Mouse (Mus musculus): Measurements from ENCODE around the gene Dbil5. TPM values are rescaled to one million over a fixed set of nuclear protein-coding genes. Genes with fewer than 3 reads are reported as not detected.
A peak's percentile ranks its signal among the peaks of the same experiment; 100 is the strongest.

The Dbil5 gene
- polyA plus RNA-seq, 1 experiment from 2014 or later: 0.88 TPM

DNA sequence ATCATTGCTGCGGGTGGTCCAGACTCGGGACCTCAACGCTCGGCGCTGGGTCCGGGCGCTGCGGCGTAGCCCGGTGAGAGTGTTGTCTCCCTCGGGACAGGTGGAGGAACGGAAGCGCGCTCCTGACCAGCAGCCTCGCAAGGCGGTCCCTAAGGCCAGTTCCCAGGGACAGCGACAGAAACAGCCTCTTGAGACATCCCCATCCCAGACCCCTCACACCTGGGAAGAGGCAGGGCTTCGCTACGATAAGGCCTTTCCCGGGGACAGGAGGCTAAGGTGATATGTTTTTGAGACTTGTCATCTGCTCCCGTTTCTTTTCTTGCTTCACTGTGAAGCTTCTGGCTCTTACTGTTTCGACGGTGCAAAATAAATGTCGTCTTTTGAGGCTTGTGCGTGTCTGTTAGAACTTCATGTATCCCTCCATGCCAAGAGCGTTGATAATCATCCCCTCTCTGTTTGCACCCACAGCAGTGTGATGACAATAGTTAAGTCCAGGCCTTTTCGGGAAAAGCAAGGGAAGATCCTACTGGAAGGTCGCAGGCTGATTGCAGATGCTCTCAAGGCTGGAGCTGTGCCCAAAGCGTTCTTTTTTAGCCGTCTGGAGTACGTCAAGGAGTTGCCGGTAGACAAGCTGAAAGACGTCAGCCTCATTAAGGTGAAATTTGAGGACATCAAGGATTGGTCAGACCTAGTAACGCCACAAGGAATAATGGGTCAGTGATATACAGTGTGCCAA is 26.6 kb downstream of the Dbil5 start:
- H3K27me3 ChIP-seq (ENCODE audit: low read depth, poor library complexity, severe bottlenecking): no peaks in the 10 kb centered on the region
- no peak for DNase-seq (ENCODE audit: low spot score)
- WGBS: 6% methylated on average over 34 of the region's 34 CpGs
- no peaks in the 10 kb centered on the region for H3K9me3 ChIP-seq (replicated peaks)
- H3K36me3 ChIP-seq: peaks cover 37% of the 10 kb centered on the region
- peak overlapping the region; percentile 72 for H3K4me3 ChIP-seq
- peaks cover 25% of the 10 kb centered on the region for H3K4me1 ChIP-seq
- H3K27ac ChIP-seq (replicated peaks): peak overlapping the region; percentile 87

DNA sequence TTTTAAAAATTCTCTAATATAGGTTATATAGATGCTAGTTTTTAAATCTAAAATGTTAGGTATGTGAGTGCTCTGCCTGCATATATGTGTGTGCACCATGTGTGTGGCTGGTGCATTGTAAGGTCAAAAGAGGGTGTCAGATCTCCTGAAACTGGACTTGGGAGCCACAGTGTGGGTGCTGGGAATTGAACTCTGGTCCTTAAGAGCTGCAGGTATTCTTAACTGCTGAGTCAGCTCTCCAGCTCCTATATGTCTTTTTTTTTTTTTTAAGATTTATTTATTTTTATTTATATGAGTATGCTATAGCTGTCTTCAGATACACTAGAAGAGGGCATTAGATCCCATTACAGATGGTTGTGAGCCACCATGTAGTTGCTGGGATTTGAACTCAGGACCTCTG is 29.0 kb downstream of the Dbil5 start:
- H3K9me3 ChIP-seq (replicated peaks): no peaks in the 10 kb centered on the region
- no peaks in the 10 kb centered on the region for H3K27me3 ChIP-seq (ENCODE audit: low read depth, poor library complexity, severe bottlenecking)
- H3K4me1 ChIP-seq: peaks cover 25% of the 10 kb centered on the region

DNA sequence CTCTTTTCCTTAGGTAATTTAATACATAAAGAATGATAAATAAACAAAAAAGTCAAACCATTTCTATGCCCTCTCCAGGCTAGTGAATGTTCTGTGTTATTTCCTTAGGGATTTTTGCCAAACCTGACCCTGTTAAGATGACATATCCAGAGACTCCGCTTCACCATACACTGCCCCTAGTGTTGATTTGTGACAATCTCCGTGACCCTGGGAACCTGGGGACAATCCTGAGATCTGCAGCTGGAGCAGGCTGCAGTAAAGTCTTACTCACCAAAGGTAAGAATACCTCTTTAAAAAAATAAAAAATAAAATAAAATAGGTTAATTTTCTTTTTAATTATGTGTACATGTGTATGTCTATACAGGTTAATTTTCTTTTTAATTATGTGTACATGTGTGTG is 29.8 kb downstream of the Dbil5 start:
- 65% methylated on average over 2 of the region's 2 CpGs for WGBS
- Histone ChIP-seq H3K4me3 (no peak overlapping the region), H3K27me3 (ENCODE audit: low read depth, poor library complexity, severe bottlenecking) (no peaks in the 10 kb centered on the region), H3K36me3 (peaks cover 38% of the 10 kb centered on the region), H3K4me1 (peaks cover 20% of the 10 kb centered on the region), H3K27ac (replicated peaks) (no peak overlapping the region), H3K9me3 (replicated peaks) (no peaks in the 10 kb centered on the region)
- DNase-seq (ENCODE audit: low spot score): no peak

More for the DNA sequence above, 29.0 kb downstream of the Dbil5 start:
- peaks cover 38% of the 10 kb centered on the region for H3K36me3 ChIP-seq
- H3K27ac ChIP-seq (replicated peaks): no peak overlapping the region
- DNase-seq (ENCODE audit: low spot score): no peak
- H3K4me3 ChIP-seq: no peak overlapping the region

DNA sequence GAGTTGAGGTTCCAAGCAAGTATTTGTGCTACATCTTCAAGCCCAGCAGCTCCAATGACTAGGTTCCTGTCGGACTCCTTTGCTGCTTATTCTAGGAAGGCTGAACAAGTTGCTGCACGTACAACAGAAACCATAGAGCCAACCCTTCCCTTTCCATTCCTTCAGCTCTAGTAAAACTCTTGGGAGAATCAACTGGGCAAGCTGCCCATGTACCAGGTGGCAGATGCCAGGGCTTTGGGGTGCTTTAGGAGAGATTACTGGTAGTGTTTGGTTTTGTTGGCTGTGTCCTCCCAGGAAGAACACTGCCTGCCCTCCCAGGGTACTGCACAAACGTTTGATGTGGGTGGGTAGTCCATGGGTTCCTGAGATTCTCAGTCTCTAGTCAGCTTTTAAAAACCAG is 34.6 kb downstream of the Dbil5 start:
- no peak for DNase-seq (ENCODE audit: low spot score)
- no peaks in the 10 kb centered on the region for H3K9me3 ChIP-seq (replicated peaks)
- H3K27ac ChIP-seq (replicated peaks): no peak overlapping the region
- no peak overlapping the region for H3K4me3 ChIP-seq
- peaks cover 50% of the 10 kb centered on the region for H3K36me3 ChIP-seq
- no peaks in the 10 kb centered on the region for H3K27me3 ChIP-seq (ENCODE audit: low read depth, poor library complexity, severe bottlenecking)
- H3K4me1 ChIP-seq: peaks cover 27% of the 10 kb centered on the region
- WGBS: 58% methylated on average over 3 of the region's 3 CpGs

DNA sequence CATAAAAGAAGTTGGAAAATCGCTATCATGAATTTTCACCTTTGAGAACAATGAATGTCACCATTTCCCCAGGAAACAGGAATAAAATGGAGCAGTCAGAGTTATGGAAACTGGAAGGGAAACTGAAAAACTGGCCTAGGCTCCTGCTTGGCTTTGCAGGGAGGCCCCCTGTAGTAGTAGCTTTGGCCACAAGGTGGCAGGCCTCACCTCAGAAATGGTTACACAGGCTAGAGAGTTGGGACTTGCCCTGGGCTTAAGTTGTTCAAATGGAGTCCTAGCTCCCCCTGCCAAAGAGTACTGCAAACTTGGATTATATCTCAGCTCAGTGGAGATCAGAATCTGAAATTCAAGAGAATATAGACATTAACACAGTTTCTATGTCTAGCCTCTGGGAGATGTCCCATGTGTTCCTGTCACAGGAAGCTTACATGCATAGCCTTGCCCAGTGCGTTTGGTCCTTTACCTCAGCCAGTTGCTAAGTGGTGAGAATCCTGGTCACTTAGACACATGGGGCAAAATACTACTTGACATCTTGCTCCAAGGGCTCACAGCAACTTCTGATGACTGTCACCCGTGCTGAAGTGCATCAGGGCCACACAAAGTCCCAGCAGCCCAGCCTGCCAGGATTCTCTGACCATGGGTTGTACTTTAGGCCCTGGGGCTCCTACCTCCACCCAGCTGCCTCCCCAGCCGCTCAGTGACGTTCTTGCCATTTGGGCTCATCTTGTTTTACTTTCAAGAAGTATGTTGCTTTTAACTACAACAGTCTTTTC is 35.9 kb downstream of the Dbil5 start:
- H3K36me3 ChIP-seq: peaks cover 54% of the 10 kb centered on the region
- no peaks in the 10 kb centered on the region for H3K9me3 ChIP-seq (replicated peaks)
- WGBS: 55% methylated on average over 5 of the region's 5 CpGs
- H3K4me3 ChIP-seq: no peak overlapping the region
- peak; percentile 85 for DNase-seq (ENCODE audit: low spot score)
- H3K4me1 ChIP-seq: peaks cover 40% of the 10 kb centered on the region
- peak overlapping the region; percentile 63; the same call in 1 of the 2 replicates for H3K27ac ChIP-seq (replicated peaks)
- no peaks in the 10 kb centered on the region for H3K27me3 ChIP-seq (ENCODE audit: low read depth, poor library complexity, severe bottlenecking)

DNA sequence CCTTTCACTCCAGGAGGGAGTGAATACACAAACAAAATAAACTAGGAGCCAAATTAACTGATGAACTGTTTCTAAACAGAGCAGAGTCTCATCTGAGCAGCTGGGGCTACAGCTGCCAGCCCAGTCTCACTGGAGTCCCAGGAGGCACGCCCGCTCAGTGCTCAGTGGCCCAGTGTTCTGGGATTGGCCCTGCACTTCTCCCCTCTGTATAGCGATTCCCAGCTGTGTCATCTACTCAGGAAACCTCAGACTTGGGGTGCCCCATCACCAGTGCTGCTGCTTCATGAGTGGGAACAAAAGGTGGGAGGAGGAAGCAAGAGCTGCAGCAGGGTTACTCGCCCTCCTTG is 36.5 kb downstream of the Dbil5 start:
- H3K4me1 ChIP-seq: peaks cover 46% of the 10 kb centered on the region
- 83% methylated on average over 4 of the region's 4 CpGs for WGBS
- no peaks in the 10 kb centered on the region for H3K9me3 ChIP-seq (replicated peaks)
- DNase-seq (ENCODE audit: low spot score): no peak
- H3K27ac ChIP-seq (replicated peaks): peak overlapping the region; percentile 63
- no peak overlapping the region for H3K4me3 ChIP-seq
- H3K36me3 ChIP-seq: peaks cover 54% of the 10 kb centered on the region
- no peaks in the 10 kb centered on the region for H3K27me3 ChIP-seq (ENCODE audit: low read depth, poor library complexity, severe bottlenecking)

DNA sequence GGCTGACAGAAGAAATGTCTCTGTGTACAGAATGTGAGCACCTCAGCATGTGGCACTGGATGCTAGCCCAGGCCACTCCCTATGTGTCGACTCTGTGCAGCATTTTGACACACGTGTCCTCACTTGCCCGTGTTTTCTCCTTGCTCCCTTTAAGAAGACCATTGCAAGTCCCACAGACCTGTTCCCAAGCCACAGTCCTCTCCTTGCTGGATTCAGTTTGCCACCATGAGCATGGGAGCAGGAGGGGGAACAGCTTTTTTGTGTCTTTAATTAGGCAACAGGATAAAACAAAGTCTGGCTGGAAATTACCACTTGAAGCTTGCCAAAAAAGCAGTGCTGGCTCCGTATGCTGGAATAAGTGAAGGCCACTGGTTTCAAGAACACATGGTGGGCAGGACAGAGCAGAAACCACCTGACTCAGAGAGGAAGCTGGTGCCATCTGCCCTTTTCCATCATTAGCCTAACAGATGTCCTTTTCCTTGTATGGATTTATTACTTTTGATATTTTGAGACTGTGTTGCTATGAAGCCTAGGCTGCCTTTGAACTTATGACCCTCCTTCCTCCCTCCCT is 38.1 kb downstream of the Dbil5 start:
- peaks cover 43% of the 10 kb centered on the region for H3K36me3 ChIP-seq
- H3K27me3 ChIP-seq (ENCODE audit: low read depth, poor library complexity, severe bottlenecking): no peaks in the 10 kb centered on the region
- DNase-seq (ENCODE audit: low spot score): no peak
- no peak overlapping the region for H3K4me3 ChIP-seq
- H3K4me1 ChIP-seq: peaks cover 62% of the 10 kb centered on the region
- no peaks in the 10 kb centered on the region for H3K9me3 ChIP-seq (replicated peaks)
- peak overlapping the region; percentile 46; the same call in 1 of the 2 replicates for H3K27ac ChIP-seq (replicated peaks)
- 75% methylated on average over 4 of the region's 4 CpGs for WGBS

DNA sequence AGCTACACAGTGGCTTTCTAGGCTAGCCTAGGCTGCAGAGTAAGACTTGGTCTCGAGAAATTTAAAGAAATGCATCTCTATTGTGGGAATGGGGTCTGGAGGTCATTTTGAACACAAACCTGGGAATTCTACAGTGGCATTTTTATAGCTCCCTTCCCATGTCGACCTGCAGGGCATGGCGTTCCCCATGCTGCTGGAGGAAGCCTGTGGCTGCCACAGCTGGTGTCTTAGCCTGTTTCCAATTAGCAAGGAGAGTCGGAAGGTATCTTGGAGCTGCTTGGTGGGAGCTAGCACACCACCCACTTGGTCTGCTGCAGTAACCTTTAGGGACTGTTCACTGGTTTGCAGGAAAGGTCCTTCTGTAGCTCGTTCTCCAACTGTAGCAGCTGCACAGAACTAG is 38.7 kb downstream of the Dbil5 start:
- H3K36me3 ChIP-seq: peaks cover 43% of the 10 kb centered on the region
- no peak overlapping the region for H3K4me3 ChIP-seq
- no peaks in the 10 kb centered on the region for H3K27me3 ChIP-seq (ENCODE audit: low read depth, poor library complexity, severe bottlenecking)
- H3K27ac ChIP-seq (replicated peaks): peak overlapping the region; percentile 11; the same call in 1 of the 2 replicates
- DNase-seq (ENCODE audit: low spot score): no peak
- H3K4me1 ChIP-seq: peaks cover 68% of the 10 kb centered on the region
- H3K9me3 ChIP-seq (replicated peaks): no peaks in the 10 kb centered on the region
- WGBS: 61% methylated on average over 5 of the region's 5 CpGs

DNA sequence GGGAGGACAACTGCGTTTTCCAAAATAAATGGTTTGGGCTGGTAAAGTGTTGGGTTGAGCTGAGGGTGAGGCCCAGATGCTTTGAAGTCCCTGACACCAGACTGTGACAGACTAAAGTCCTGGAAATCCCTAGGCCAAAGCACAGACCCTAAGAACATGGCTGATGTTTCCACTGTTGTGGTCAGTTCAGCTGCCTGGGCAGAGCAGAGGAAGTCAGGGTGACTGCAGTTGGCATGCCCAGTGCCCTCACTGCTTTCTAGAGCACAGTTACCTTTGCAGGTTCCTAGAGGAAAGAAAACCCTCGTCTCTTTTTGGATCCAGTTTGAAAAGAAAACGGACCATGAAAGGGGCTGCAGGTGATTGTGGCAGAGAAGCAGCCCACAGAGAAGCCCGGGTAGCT is 40.0 kb downstream of the Dbil5 start:
- WGBS: 81% methylated on average over 4 of the region's 4 CpGs
- H3K27me3 ChIP-seq (ENCODE audit: low read depth, poor library complexity, severe bottlenecking): no peaks in the 10 kb centered on the region

DNA sequence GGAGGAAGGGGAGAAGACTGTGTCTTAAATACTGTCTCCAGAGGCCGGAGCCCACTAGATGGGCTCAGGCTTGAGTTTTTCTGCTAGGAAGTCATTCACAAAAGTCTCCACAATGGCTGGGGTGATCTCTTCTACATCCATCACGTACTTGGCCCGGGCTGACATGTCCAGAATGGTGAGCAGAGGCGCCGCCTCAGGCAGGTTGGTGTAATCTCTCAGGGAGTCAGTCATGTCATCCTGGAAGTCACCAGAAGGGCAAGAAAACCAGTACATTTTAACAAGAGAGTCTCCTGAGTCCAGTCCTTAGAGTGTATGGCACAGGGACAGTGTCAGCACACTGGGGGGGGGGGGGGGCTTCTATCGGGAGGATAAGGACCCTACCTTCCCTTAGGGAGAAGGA is 41.1 kb downstream of the Dbil5 start:
- 91% methylated on average over 6 of the region's 6 CpGs for WGBS
- Histone ChIP-seq H3K27ac (replicated peaks) (peak overlapping the region; percentile 92), H3K4me1 (peaks cover 89% of the 10 kb centered on the region)

More for the DNA sequence above, 40.0 kb downstream of the Dbil5 start:
- Histone ChIP-seq H3K4me3 (no peak overlapping the region), H3K36me3 (peaks cover 49% of the 10 kb centered on the region), H3K27ac (replicated peaks) (peak overlapping the region; percentile 47; the same call in 1 of the 2 replicates), H3K9me3 (replicated peaks) (no peaks in the 10 kb centered on the region), H3K4me1 (peaks cover 81% of the 10 kb centered on the region)
- DNase-seq (ENCODE audit: low spot score): no peak

DNA sequence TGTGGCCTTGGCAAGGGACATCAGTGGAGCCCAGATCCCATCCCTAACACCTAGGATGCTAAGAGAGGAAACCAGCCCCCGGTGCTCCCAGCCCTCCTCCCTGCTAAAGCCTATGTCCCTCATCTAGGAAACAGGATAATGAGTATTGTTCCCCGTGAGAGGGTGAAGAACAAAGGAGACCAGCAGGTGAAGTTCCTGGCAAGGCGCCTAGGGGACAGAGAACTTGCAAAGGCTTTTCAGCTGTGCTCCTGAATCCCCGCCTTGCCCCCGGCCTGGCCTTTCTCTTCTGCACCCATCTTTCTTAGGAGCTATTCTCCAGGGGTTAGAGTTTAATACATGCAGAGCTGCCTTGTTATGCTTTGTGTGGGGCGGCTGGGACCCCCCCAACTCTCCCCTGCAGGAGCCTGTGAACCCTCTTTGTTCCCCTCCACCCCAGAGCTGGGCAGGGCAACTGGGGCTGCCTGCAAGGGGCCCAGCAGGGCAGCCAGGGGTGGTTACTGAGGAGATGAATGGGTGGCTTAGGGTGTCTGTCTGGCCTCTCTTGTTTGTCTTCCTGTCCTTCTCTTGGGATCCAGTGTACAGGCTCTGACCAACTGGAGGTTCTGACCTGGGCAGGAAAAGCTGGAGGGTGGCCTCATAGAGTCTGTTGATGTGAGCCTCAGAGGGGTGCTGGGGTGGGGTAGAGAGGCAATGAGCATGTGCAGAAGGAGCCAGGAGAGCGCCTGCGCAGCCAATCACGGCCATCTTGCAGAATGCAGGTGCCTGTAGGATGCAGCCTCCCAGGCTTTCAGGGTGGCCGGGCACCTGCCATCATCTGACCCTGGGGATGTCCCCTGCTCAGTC is 43.0 kb downstream of the Dbil5 start:
- Histone ChIP-seq H3K4me1 (peaks cover 97% of the 10 kb centered on the region), H3K27ac (replicated peaks) (peak overlapping the region; percentile 92), H3K36me3 (peaks cover 54% of the 10 kb centered on the region), H3K27me3 (ENCODE audit: low read depth, poor library complexity, severe bottlenecking) (no peaks in the 10 kb centered on the region; the same call in 1 of the 2 replicates), H3K4me3 (peak overlapping the region; percentile 27; the same call in 1 of the 2 replicates), H3K9me3 (replicated peaks) (no peaks in the 10 kb centered on the region)
- peak; percentile 70 for DNase-seq (ENCODE audit: low spot score)
- 35% methylated on average over 10 of the region's 10 CpGs for WGBS

More for the DNA sequence above, 41.1 kb downstream of the Dbil5 start:
- Histone ChIP-seq H3K9me3 (replicated peaks) (no peaks in the 10 kb centered on the region), H3K36me3 (peaks cover 49% of the 10 kb centered on the region), H3K4me3 (no peak overlapping the region), H3K27me3 (ENCODE audit: low read depth, poor library complexity, severe bottlenecking) (no peaks in the 10 kb centered on the region)
- DNase-seq (ENCODE audit: low spot score): no peak

DNA sequence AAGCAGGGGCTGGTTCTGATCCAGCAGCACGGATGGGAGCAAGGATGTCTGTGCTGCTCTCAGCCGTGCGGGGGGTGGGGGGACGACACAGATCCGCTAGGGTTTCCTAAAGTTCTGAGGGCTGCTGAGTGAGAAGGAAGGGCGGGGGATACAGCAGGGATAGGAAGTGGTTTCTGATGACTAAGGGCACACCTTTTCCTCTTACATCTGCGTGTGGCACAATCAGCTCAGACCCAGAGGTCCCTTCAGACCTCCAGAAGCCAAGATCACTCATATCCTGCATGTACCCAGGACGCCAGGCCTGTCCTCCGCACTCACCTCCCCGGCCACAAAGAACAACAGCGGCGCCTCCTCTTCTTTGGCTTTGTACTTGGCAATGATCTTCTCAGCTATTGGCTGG is 43.8 kb downstream of the Dbil5 start:
- no peaks in the 10 kb centered on the region for H3K9me3 ChIP-seq (replicated peaks)
- peaks cover 99% of the 10 kb centered on the region for H3K4me1 ChIP-seq
- H3K4me3 ChIP-seq: 0 out of 2 replicates have a peak overlapping the region, but pooled peaks have one; percentile 27
- no peaks in the 10 kb centered on the region; the same call in 1 of the 2 replicates for H3K27me3 ChIP-seq (ENCODE audit: low read depth, poor library complexity, severe bottlenecking)
- WGBS: 71% methylated on average over 12 of the region's 12 CpGs
- DNase-seq (ENCODE audit: low spot score): no peak
- peak overlapping the region; percentile 92 for H3K27ac ChIP-seq (replicated peaks)
- peaks cover 54% of the 10 kb centered on the region for H3K36me3 ChIP-seq

Measured in midbrain, embryonic 10.5 days (tissue).